Mouse (Mus musculus): Measurements from ENCODE around the gene Cenpb. TPM values are rescaled to one million over a fixed set of nuclear protein-coding genes. Genes with fewer than 3 reads are reported as not detected.
"Not testable (repeated sequence)": the region's sequence is repeated elsewhere in the genome, so short reads cannot be mapped to it uniquely, and the experiment has no call there.

Gene Cenpb
- polyA plus RNA-seq (2016; fragmentation: Nextera tagmentation; extraction: Ambion mirVana), result 16.2 and 17.4 TPM in 2 replicates

DNA sequence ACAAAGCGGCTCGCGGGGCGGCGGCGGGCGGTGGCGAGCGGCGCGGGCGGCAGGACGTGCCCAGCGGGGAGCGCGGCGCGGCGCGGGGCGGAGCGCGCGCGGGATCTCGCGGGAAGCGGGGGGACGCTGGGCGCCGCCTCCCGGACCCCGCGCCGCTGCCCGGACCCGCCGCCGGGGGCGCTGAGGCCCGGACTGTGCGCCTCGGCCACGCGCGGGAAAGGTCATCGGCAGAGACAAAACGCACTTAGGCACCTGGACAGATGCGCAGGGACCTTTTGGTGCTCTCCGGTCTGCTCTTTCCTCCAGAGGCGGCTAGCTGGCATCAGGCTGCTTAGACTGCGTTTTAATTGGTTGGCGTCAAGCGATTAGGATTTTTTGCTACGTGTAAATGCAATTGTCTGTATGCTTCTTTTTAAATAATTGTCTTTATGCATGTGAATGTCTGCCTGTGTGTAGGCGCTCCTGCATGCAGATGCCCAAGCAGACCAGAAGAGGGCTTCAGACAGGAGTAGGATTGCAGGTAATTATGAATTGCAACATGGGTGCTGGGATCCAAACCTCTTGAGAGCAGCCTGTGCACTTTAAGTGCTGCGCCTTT is at the start of gene Cenpb:
Gene Cenpb, minus strand, starts transcription at position 78 of the 598 bp plus-strand sequence.
- peak within 1 kb of the TSS; percentile 96 for H3K4me2 ChIP-seq (replicated peaks)
- peak within 1 kb of the TSS; percentile 82 for H3K4me3 ChIP-seq
- no peaks in the 10 kb centered on the region for H3K9me3 ChIP-seq
- peaks cover 38% of the 10 kb centered on the region for H3K4me1 ChIP-seq
- H3K27me3 ChIP-seq, result no peaks in the 10 kb centered on the region
- peak; percentile 86 for ATAC-seq (ENCODE audit: low FRiP score, low read depth)
- peak within 1 kb of the TSS; percentile 88 for H3K27ac ChIP-seq (replicated peaks)
- WGBS, result 3% methylated on average over 35 of the region's 57 CpGs
- peaks cover 18% of the 10 kb centered on the region for H3K36me3 ChIP-seq
- peak within 1 kb of the TSS; percentile 91 for H3K9ac ChIP-seq (replicated peaks)

DNA sequence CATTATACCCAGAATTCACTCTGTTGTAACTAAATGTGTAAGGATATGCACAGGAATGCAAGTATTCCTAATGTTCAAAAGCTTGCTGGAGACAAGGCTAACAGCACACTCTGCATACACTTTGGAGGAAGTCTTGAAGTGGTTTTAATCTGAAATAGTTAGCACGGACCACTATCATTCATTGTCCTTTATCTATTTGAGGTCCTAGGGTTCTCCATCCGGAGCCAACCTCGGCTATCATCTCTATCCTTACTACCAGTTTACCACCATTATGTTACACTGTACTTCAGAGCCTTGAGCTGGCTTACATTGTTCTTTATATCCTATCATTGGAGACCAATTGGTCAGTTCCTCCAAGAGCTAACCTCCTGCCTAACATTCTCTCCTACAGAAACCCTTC is 47.4 kb upstream of the Cenpb start:
- no peak overlapping the region for H3K27ac ChIP-seq (replicated peaks)
- H3K9ac ChIP-seq (replicated peaks), result no peak overlapping the region
- ATAC-seq (ENCODE audit: low FRiP score, low read depth), result no peak
- no peaks in the 10 kb centered on the region for H3K4me1 ChIP-seq
- 92% methylated on average over 3 of the region's 3 CpGs for WGBS
- no peaks in the 10 kb centered on the region for H3K9me3 ChIP-seq
- no peak overlapping the region for H3K4me3 ChIP-seq
- no peaks in the 10 kb centered on the region for H3K36me3 ChIP-seq
- no peaks in the 10 kb centered on the region for H3K27me3 ChIP-seq
- no peak overlapping the region for H3K4me2 ChIP-seq (replicated peaks)

DNA sequence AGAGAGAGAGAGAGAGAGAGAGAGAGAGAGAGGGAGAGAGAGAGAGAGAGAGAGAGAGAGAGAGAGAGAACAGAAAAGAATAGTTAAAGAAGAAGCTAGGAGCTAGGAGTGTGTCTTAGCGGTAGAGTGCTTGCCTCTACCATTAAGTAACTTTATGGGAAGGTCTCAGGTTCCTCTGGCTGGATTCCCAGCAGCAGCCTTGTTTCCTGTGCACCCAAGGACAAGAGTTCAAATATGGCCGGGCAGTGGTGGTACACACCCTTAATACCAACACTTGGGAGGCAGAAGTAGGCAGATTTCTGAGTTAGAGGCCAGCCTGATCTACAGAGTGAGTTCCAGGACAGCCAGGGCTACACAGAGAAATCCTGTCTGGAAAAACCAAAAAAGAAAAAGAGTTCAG is 46.8 kb upstream of the Cenpb start:
- not testable (repeated sequence) for H3K36me3 ChIP-seq; H3K27me3 ChIP-seq; H3K4me2 ChIP-seq (replicated peaks); H3K4me3 ChIP-seq; H3K27ac ChIP-seq (replicated peaks); H3K9me3 ChIP-seq; H3K9ac ChIP-seq (replicated peaks); H3K4me1 ChIP-seq; ATAC-seq (ENCODE audit: low FRiP score, low read depth)
- 80% methylated on average over 2 of the region's 2 CpGs for WGBS

DNA sequence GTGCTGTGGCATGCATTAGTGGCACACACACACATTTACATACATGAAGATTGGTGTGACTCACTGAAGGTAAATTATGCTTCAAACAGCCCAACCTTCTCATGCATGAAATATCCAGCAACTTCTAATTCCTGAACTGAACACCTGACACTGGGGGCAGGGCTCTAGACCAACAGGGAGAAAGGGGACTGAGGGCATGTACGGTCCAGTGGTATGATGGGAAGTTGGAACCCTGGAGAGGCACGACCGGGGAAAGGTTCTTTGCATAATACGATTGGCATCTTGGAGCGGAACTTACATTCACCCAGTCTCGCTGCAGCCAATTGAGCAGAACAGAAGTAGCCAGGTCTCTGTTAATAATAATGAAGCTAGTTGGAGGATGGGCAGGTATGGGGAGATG is 45.3 kb upstream of the Cenpb start:
- H3K27me3 ChIP-seq, result no peaks in the 10 kb centered on the region
- H3K36me3 ChIP-seq, result no peaks in the 10 kb centered on the region
- no peaks in the 10 kb centered on the region for H3K4me1 ChIP-seq
- ATAC-seq (ENCODE audit: low FRiP score, low read depth), result no peak
- H3K4me3 ChIP-seq, result no peak overlapping the region
- H3K27ac ChIP-seq (replicated peaks), result no peak overlapping the region
- WGBS, result 90% methylated on average over 6 of the region's 6 CpGs
- H3K9me3 ChIP-seq, result no peaks in the 10 kb centered on the region
- H3K4me2 ChIP-seq (replicated peaks), result no peak overlapping the region
- no peak overlapping the region for H3K9ac ChIP-seq (replicated peaks)

DNA sequence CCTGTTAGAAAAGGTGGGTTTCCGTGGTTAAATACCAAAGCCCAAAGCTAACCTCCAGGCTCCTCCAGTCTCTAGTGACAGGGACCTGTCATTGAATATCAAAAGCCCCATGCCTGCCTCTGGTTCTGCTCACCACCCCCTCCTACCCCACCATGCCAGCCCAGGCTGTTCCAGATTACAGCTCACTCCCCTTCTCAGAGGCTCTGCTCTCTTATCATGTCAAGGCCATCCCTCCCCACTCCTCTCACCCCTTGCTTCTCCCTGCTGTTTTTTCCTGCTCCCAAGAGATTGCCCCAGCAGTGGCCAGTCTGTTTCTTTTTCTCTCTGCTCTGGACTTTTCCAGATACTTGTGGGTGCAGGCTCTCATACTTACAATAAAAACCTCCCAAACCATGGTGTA is 43.7 kb upstream of the Cenpb start:
- ATAC-seq (ENCODE audit: low FRiP score, low read depth), result no peak

DNA sequence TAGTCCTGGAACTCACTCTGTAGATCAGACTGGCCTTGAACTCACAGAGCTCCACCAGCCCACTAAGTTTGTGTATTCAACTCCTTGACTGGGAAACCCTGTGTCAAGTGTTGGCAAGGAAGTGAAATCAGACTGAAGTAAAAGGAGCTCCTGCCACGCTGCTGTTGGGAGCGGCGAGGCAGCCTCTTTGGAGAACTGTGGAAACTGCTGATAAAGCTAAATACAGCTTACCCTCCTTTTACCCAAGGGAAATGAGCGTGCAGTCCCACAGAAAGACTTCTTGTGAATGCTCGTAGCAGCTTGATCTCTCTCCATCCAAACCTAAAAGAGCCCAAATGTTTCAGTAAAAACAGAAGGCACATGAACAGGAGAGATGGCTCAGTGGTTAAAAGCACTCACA is 42.7 kb upstream of the Cenpb start:
- H3K27me3 ChIP-seq, result no peaks in the 10 kb centered on the region
- WGBS, result 65% methylated on average over 5 of the region's 5 CpGs
- no peak overlapping the region for H3K4me2 ChIP-seq (replicated peaks)
- H3K36me3 ChIP-seq, result no peaks in the 10 kb centered on the region
- no peaks in the 10 kb centered on the region for H3K9me3 ChIP-seq
- no peak overlapping the region for H3K4me3 ChIP-seq
- H3K4me1 ChIP-seq, result no peaks in the 10 kb centered on the region
- ATAC-seq (ENCODE audit: low FRiP score, low read depth), result no peak
- no peak overlapping the region for H3K9ac ChIP-seq (replicated peaks)
- no peak overlapping the region for H3K27ac ChIP-seq (replicated peaks)

More for the DNA sequence above, 43.7 kb upstream of the Cenpb start:
- Histone ChIP-seq H3K4me3 (no peak overlapping the region), H3K27ac (replicated peaks) (no peak overlapping the region), H3K27me3 (no peaks in the 10 kb centered on the region), H3K36me3 (no peaks in the 10 kb centered on the region), H3K4me2 (replicated peaks) (no peak overlapping the region), H3K9me3 (no peaks in the 10 kb centered on the region), H3K9ac (replicated peaks) (no peak overlapping the region), H3K4me1 (no peaks in the 10 kb centered on the region)
- 59% methylated on average over 1 of the region's 1 CpGs for WGBS

DNA sequence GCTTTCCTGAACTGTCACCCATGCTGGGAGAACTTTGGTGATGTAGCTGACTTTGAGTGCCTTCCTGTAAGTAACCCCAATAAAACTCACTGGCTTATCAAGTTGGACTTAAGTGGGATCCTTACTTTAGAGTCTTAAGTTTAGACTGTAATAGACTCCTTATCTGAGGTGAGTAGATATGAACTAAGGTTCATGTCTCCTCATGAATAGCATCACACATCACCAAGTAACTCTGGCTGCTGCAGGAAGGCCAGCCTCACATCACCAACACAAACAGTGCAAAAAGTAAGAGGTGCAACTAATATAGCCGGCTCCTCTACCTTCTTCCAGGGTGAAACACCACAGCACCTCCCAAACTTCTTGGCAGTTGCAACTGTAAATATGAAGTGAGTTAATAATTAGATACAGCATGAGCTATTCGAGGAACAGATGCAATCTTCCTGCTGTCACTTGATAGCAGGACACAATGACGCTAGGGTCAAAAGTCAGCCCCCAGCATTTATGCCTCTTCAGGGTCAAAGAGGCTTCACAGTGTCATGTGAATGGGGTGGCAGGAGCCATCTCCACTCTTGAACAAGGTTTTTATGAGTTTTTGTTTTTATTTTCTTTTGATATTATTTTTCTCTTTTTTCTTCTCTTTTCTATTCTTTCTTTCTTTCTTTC is 42.1 kb upstream of the Cenpb start:
- H3K27me3 ChIP-seq, result no peaks in the 10 kb centered on the region
- H3K36me3 ChIP-seq, result no peaks in the 10 kb centered on the region
- no peak overlapping the region for H3K4me2 ChIP-seq (replicated peaks)
- ATAC-seq (ENCODE audit: low FRiP score, low read depth), result no peak
- H3K4me3 ChIP-seq, result no peak overlapping the region
- no peaks in the 10 kb centered on the region for H3K4me1 ChIP-seq
- H3K9ac ChIP-seq (replicated peaks), result no peak overlapping the region
- H3K9me3 ChIP-seq, result no peaks in the 10 kb centered on the region
- 79% methylated on average over 3 of the region's 3 CpGs for WGBS
- no peak overlapping the region for H3K27ac ChIP-seq (replicated peaks)

DNA sequence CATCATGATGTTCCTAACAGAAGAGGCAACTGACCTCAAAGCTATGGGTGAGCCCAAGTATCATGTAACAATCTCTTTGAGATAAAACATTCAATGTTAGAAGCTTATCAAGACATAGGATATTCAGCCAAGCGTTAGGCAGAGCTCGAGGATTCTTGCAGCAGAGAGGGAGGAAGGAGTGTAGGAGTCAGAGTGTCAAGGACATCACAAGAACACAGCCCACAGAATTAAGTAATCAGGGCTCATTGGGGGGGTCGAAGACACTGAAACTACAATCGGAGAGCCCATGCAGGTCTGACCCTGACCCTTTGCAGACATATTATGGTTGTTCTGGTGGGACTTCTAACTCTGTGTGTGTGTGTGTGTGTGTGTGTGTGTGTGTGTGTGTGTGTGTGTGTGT is 40.2 kb upstream of the Cenpb start:
- no peak overlapping the region for H3K4me3 ChIP-seq
- H3K4me2 ChIP-seq (replicated peaks), result no peak overlapping the region
- no peaks in the 10 kb centered on the region for H3K4me1 ChIP-seq
- ATAC-seq (ENCODE audit: low FRiP score, low read depth), result no peak
- no peaks in the 10 kb centered on the region for H3K27me3 ChIP-seq
- whole genome bisulfite sequencing, result 84% methylated on average over 4 of the region's 4 CpGs
- H3K9ac ChIP-seq (replicated peaks), result no peak overlapping the region
- H3K9me3 ChIP-seq, result no peaks in the 10 kb centered on the region
- H3K27ac ChIP-seq (replicated peaks), result no peak overlapping the region
- H3K36me3 ChIP-seq, result no peaks in the 10 kb centered on the region

DNA sequence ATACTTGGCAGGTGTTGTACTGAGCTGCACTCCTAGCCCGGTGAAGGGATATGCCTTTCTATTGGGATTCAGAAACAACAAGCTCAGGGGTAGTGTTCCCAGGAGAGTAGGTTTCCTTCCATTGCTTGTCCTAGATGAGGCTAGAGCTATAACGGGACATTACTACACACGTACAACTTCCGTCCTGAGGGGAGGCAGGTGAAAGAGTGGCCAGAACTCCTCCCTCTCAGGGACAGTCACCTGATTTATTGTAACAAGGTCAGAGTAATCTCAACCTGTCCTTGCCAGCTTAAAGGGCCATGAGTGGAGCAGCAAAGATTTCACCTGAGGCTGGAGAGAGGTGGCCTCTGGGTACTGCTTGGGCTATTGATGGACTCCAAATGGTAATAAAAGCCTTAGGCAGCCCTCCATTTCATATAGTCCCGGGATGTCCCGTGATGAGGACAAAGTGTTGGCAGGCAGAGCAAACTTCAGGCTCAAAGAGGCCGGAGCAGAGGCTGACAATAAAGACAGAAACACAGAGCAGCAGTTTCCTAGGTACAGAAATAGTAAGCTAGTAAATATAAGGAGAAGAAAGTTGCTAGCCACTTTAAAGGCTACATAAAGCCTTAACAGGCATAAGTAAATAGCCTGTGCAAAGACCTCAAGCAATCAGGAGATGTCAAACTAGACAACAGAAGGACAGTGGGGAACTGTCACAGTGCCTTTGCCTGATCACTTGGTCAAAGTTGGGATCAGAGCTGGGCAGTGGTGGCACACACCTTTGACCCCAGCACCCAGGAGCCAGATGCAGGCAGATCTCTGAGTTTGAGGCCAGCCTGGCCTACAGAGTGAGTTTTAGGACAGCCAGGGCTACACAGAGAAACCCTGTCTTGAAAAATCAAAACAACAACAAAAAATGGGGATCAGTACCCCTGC is 36.3 kb upstream of the Cenpb start:
- peaks cover 5% of the 10 kb centered on the region for H3K4me1 ChIP-seq
- no peak overlapping the region for H3K27ac ChIP-seq (replicated peaks)
- H3K9ac ChIP-seq (replicated peaks), result no peak overlapping the region
- 93% methylated on average over 7 of the region's 7 CpGs for WGBS
- ATAC-seq (ENCODE audit: low FRiP score, low read depth), result no peak
- H3K27me3 ChIP-seq, result no peaks in the 10 kb centered on the region
- no peaks in the 10 kb centered on the region for H3K9me3 ChIP-seq
- no peak overlapping the region for H3K4me3 ChIP-seq
- H3K4me2 ChIP-seq (replicated peaks), result no peak overlapping the region
- peaks cover 12% of the 10 kb centered on the region for H3K36me3 ChIP-seq

DNA sequence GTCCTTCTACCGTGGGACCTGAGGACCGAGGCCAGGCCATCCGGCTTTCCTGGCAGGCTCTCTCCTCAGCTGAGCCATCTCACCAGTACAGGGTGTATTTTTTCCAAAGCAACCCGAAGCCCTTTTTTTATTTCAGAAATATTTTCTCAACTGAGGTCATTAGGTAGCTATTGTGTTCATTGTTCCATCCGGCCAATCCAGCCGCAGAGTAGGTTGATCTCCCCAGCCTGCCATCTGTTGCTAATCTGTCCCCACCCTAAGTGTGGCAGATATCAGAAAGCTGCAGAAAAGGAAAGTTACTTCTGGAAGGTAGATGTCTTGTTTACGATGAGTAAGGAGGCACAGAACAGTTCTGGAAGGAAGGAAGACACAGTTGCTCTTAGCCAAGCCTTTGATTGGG is 33.9 kb upstream of the Cenpb start:
- no peak overlapping the region; the same call in 1 of the 2 replicates for H3K9ac ChIP-seq (replicated peaks)
- peaks cover 12% of the 10 kb centered on the region for H3K36me3 ChIP-seq
- 89% methylated on average over 7 of the region's 7 CpGs for WGBS
- ATAC-seq (ENCODE audit: low FRiP score, low read depth), result no peak
- H3K4me3 ChIP-seq, result no peak overlapping the region
- no peaks in the 10 kb centered on the region for H3K27me3 ChIP-seq
- peaks cover 16% of the 10 kb centered on the region for H3K4me1 ChIP-seq
- no peak overlapping the region for H3K4me2 ChIP-seq (replicated peaks)
- no peaks in the 10 kb centered on the region for H3K9me3 ChIP-seq
- no peak overlapping the region for H3K27ac ChIP-seq (replicated peaks)

DNA sequence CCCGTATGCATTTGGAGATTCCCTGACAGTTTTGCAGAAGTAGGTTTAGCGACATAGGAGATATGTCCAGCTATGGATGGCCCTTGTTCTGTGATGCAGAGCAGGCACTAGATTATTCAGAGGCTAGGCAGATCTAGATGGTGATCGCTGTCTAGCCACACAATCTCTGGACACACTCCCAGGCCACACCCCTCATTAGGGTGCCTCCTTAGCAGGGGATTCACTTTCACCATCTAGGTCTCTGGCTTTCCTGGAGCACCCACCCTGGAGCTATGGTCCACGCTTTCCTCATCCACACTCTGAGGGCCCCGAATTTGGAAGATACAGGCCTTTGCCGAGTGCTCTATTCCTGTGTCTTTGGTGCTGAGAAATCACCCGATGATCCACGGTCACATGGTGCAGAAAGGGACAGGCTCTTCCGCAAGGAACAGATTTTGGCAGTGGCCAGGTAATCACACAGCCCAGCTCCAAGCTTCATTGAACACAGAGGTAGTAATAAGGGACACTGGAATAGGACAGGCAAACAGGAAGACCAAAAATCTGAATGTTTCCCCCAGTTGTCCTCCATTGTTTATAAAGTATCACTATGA is 31.3 kb upstream of the Cenpb start:
- H3K4me2 ChIP-seq (replicated peaks), result peak overlapping the region; percentile 54
- H3K4me3 ChIP-seq, result peak overlapping the region; percentile 64
- no peaks in the 10 kb centered on the region for H3K9me3 ChIP-seq
- no peaks in the 10 kb centered on the region for H3K27me3 ChIP-seq
- H3K9ac ChIP-seq (replicated peaks), result peak overlapping the region; percentile 57
- ATAC-seq (ENCODE audit: low FRiP score, low read depth), result no peak
- H3K4me1 ChIP-seq, result peaks cover 16% of the 10 kb centered on the region
- peaks cover 12% of the 10 kb centered on the region for H3K36me3 ChIP-seq
- H3K27ac ChIP-seq (replicated peaks), result no peak overlapping the region
- WGBS, result 77% methylated on average over 9 of the region's 9 CpGs
